Mouse (Mus musculus) spleen, adult 18-20 months (tissue): ENCODE data around the gene Myo3a.
A peak's percentile ranks its signal among the peaks of the same experiment; 100 is the strongest.

ENCODE experiments used
- DNase-seq, 2 experiments: peaks; one replicate each; pipeline ENCODE4 v3.0.0; 2022; ENCODE audit warnings: mixed read lengths in 2 of 2

Myo3a gene

GRCm38 (mm10) chr2:22620978-22621827 lies 393.9 kb downstream of the Myo3a start:
- DNase-seq = no peak

DNA sequence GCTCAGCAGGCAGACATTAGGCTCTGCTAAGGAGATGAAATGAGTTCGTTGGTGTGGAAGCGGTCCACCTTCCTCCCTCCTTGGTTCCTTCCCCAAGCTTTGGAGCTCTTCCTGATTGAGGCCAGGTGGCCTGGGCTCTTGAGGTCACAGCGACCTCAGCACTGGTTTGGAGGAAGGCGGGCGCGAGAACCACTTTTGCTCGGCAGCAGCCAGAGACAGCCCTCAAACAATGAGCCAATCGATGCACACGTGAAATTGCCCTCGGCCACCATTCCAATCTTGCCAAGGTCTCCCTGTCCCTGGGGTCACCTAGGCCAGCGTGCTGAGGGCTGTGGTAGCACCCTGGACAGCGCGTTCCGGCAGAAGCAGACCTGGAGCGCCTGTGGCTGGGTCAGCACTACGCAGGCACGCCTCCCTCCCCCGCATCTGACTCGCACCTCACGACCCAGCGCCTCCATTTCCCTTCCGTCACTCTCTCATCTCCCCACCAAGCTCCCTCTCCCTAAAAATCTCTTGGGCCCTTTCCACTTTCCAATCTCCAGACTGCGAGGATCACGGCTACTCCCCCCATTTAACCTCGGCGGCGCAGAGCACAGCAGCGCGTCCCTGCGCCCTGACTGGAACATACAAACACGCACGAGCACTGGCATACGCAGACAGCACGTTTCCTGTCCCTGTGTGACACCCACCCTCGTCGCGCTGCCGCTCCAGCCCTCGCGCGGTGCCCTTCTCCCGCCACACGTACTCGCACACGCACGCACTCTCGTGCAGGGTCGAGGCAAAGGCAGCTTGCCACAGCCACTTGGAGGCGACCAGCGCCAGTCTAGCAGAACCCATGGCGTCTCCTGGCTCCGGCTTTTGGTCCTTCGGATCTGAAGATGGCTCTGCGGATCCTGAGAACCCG lies 394.8 kb downstream of the Myo3a start, which contains the start of gene Gad2:
Gene Gad2 (plus strand): TSS at position 378 of the 904 bp plus-strand sequence.
- no peak for DNase-seq

- DNase-seq = no peak
These were observed 396.1 kb downstream of the Myo3a start for GRCm38 (mm10) chr2:22623111-22624070.

DNA sequence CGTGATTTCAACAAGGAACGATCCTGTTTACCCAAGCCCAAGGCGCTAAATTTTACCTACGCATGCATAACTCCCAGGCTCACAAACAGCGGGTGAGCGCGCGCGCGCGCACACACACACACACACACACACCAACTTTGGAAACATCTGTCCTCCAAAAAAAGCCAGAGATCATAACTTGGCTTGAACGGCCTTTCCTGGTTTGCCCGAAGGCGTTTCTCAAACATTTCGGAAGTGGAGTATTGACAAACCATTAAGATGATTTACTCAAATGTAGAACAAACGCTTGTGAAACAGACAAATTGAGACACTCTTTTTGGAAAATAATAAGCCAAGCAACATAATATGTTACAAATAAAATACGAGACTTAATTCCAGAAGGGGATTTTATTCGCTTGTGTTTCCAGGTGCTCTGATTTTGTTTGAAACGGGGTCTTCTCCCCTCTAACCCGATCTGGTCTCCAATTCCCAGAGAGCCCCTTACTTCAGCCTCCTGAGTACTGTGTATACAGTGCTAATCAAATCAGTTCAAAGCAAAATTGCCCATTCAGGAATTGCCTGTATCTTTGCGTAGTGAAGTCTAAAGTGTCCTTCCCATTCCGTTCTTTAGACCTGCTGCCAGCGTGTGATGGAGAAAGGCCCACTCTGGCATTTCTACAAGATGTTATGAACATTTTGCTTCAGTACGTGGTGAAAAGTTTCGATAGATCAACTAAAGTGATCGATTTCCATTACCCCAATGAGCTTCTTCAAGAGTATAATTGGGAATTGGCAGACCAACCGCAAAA lies 397.1 kb downstream of the Myo3a start:
- DNase-seq = no peak

GRCm38 (mm10) chr2:22625096-22625960 lies 398.0 kb downstream of the Myo3a start:
- DNase-seq = no peak

DNA sequence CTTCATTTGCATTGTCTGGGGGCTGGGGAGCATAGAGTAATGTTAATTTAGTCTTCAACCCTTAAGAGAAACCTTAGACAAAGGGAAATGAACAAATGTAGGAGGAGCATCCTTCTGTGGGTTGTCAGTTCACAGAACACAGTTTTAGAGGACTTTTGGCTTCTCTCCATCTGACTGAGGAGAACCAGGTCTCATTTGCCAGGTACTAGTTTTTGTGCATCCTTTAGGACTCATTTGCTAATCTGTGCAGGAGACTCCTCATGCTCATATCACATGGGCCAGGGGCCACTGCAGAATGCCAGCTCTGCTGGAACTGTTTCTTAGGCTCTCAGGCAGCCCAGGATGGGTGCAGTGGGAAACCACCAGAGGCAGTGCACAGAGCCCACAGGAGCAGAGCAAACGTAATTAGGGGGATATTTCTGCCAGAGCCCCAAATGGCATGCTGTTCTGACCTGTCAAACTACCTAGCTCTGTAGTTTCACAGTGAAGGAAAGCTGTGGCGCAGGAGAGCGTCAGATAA lies 399.9 kb downstream of the Myo3a start:
- no peak for DNase-seq

DNA sequence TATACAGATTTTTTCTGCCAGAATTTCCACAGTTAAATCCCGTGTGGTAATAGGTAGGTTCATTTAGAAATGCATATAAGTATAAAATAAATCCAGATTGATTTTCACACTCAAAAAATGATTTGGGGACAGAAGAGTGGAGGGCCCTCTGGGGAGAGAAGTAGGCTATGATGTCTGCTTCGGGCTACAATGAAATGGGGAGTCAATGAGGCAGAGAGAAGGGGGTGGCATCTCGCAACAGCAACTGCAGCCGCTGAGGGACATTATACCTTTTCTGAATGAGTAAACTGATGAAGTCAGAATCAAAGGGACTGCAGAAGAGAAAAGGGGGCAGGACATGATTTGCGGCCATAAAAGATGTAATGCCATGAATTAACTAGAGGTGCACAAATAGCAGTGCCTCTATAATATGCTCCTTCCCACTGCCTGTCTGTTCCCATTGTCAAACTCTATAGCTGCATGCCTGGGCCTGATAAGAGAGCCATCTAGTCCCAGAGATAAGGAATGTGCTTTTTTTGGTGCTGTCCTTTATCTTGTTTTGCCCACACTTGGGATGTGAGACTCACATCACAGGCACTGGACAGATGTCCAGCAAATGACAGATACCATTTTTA lies 400.6 kb downstream of the Myo3a start:
- no peak for DNase-seq

DNA sequence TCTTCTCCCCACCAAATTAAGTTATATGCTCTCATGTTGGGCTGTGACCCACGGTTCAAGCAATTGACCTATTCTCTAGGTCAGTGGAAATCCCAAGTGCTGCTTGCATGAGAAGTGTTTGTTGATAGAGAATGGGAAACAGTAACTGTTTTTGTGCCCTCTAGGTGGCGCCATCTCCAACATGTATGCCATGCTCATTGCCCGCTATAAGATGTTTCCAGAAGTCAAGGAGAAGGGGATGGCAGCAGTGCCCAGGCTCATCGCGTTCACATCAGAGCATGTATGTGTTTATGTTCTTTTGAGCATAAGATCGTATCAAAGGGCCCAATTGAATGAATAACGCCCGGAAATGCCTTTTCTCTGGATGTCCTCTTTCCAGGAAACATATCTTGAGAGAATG lies 407.5 kb downstream of the Myo3a start:
- DNase-seq = peak in 1 of 2 experiments; percentile 23

DNA sequence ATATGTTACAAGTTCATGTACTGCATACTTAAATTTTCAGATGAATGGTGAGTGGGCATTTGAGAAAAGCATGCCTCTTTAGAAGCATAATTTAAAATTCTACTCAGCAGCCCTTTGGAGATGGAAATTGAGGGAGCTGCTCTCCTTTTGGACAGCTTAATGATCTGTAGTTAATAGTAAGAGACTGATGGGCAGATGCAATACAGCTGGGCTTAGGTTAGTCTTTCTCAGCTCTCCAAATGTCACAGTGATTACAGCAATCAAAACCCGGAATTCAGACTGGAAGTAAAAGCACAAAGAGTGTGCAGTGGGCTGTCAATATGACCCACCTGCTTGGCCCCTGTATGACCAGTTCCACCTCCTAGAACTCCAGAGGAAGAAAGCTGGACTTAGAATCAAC lies 418.8 kb downstream of the Myo3a start:
- no peak for DNase-seq

DNA sequence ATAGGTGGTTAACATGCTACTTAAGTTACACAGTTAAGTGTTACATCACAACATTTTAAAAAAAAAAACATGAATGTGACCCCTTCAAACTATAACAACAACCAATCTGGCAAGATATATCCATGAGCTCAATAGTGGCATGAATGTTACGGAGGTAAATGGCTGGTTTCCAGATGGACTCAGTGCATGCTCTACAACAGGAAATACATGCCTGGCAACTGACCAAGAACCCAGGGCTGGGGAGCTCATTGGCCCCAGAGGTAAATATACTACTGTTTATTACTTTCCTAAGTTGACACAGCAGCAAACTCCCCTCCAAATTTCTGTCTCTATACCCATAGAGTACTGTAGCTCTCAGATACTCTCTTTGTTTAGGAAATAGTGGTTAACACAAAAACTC lies 421.1 kb downstream of the Myo3a start:
- no peak for DNase-seq

DNA sequence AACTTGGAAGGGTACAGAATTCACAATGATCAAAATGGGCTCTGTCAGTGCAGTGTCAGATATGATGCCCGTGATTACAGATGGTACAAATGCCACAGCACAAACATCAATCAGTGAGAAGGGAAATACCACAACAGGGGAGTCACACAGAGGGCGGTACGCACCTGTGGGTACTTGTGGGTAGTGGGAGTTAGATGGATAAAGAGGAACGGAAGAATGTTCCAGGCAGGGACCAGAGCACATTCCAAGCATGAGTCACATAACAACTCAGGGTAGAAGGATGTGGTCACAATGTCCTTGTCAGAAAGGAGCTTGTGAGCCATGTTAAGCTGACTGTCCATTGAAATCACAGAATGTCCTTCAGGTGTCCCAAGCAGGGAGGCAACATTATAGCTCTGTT lies 424.5 kb downstream of the Myo3a start:
- DNase-seq = no peak

- no peak for DNase-seq
These were observed 436.4 kb downstream of the Myo3a start for GRCm38 (mm10) chr2:22663731-22664130.
